Mouse (Mus musculus): ENCODE measurements around the gene Nedd9.

Gene Nedd9

DNA sequence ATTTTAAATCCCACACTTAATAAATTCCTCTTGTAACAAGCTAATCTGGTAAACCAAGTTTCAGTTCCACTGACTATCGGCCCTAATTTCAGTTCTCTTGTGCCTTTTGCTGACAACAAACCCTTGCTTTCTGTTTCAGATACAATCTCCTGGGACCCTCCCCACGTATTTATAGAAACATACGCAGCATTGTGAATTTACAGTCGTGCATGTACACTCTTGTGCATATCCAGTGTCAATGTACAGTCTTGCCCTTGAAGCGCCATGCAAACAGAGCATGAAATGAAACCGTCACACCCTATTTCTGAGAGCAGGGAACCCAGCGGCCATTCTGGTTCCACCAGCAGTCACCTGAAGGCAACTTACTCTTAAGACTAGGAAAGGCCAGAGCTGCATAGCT is 4.4 kb upstream of the Nedd9 start:
- DNase-seq (ENCODE audit: low spot score) = no peak

DNA sequence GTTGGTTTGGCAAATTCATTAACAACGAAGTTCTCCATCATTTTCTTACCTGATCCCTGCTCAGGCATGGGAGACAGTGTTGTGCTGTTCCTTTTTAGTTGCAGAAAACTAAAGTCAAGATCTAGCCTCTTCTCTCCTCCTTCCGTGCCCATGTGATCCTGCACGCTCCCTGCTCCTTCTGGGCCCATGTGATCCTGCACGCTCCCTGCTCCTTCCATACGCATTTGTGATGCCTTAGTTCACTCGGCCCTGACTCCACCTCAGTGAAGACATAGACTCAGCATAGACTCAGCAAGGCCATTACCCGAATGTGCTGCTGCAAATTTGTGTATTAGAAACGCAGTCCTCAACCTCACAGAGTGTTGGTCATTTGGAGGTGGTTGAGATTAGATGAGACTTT is 3.1 kb upstream of the Nedd9 start:
- no peak for DNase-seq (ENCODE audit: low spot score)

- no peak for DNase-seq (ENCODE audit: low spot score)
Observed at GRCm38 (mm10) chr13:41489705-41490275, 2.6 kb upstream of the Nedd9 start.

- no peak for DNase-seq (ENCODE audit: low spot score)
Observed at GRCm38 (mm10) chr13:41487409-41487743, 214 bp upstream of the Nedd9 start.

GRCm38 (mm10) chr13:41483966-41484365 is 3.2 kb downstream of the Nedd9 start:
- DNase-seq (ENCODE audit: low spot score) = no peak

GRCm38 (mm10) chr13:41482408-41483011 is 4.7 kb downstream of the Nedd9 start:
- no peak for DNase-seq (ENCODE audit: low spot score)

DNA sequence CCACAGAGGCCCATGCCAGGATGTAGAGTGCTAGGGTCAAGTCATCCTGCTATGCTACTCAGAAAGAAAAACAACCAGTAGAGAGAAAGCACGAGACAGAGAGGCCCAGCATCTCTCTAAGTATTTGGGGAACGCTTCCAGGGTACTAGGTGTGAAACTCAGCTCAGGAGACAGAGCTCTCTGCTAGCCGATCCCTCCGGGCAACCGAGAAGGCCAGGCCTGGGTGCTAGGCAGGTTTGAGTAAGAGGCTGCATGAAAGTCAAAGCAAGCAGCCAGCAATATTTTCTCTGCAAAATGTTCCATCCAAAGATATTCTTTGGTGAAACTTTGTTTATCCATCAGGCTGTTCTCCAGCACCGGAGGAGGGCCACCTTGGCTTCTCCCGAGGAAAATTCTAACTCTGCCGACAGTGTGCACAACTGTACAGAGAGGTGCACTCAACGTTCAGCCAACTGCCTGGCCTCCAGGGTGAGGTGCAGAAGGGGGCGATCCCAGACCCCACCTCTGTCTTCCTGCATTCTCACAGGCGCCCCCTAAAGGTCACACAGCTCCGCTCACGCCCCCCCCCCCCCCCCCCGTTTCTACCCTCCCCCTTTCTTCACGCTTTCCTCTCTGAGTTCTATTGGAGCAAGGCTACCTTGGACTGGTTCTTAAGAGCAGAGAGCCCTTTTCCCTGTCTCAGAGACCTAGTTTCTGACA is 7.3 kb downstream of the Nedd9 start:
- DNase-seq (ENCODE audit: low spot score) = no peak

DNA sequence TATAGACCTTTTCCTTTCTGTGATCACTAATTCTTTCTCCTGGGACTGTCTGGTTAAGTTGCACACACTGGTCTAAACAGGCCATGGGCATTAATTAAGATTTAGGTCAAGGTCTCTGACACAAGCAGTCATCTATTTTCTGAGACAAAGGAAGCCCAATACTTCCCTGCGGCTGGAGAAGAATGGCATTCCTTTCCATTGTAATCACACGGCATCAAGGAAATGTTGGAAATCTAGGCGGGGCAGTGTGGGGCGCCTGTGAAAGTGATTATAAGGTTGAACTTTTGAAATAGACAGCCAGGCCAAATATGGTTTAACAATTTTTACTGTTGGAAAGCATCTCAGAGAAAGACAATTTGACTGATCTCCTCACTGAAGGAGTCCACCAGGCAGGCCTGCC is 10.9 kb downstream of the Nedd9 start:
- DNase-seq (ENCODE audit: low spot score) = no peak

GRCm38 (mm10) chr13:41474365-41474764 is 12.8 kb downstream of the Nedd9 start:
- no peak for DNase-seq (ENCODE audit: low spot score)

DNA sequence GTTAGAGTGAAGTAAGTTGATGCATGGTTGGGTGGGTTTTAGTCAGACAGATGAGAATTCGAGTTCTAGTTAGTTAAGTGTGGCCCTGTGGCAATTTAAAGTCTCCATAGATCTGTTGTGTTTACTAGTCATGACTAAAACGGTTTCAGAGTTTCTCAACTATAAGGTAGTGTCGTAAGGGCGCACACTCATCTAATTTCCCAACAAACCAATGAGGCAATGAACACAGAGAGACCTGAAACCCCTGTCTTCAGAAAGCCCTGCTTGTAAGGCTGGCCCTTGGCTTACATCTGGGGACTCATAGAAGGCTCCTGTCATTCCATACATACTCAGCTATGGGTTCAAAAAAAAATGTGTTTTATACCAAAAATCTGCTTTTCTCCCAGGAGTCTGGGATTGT is 13.7 kb downstream of the Nedd9 start:
- DNase-seq (ENCODE audit: low spot score) = no peak

- peak; percentile 27 for DNase-seq (ENCODE audit: low spot score)
Observed at GRCm38 (mm10) chr13:41472878-41473424, 14.2 kb downstream of the Nedd9 start.

GRCm38 (mm10) chr13:41468277-41468676 is 18.9 kb downstream of the Nedd9 start:
- DNase-seq (ENCODE audit: low spot score) = peak; percentile 60

GRCm38 (mm10) chr13:41467036-41467435 is 20.1 kb downstream of the Nedd9 start:
- DNase-seq (ENCODE audit: low spot score) = peak; percentile 23

DNA sequence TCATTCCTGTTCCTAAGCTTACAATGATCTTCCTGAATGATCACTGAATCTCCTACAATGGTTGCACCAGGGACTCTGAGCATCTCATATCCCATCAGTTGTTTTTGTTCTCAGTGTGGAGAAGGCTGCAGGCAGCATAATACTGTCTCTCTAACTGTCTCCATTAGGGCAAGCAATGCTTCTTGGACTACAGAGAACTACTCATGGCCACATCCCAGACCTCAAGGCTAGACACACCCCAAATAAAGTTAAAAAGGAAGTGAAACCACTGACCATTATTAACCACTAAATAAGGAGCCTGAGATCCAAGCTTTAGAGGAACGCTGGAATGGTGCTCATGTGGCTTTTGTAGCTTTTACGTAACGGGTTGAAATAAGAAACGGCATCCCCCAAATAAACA is 20.5 kb downstream of the Nedd9 start:
- DNase-seq (ENCODE audit: low spot score) = no peak

- no peak for DNase-seq (ENCODE audit: low spot score)
Observed at GRCm38 (mm10) chr13:41466191-41466590, 21.0 kb downstream of the Nedd9 start.

DNA sequence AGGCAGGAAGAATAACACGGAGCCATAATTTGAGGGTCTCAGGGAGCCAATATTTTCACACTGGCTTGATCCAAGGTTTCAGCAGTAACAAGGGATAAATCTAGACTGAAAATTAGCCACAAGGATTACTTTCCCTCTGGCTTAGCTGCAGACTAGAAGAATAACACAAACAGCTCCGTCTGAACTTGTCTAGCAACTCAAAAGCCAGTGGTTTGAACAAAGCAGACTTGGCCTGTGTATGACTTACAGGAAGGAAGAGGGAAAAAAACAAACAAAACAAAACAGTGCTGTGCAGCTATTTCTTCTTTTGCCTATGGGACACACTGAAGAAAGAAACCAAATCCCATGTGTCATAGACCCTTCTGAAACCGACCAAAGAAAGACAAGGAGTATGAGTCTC is 25.7 kb downstream of the Nedd9 start:
- no peak for DNase-seq (ENCODE audit: low spot score)

DNA sequence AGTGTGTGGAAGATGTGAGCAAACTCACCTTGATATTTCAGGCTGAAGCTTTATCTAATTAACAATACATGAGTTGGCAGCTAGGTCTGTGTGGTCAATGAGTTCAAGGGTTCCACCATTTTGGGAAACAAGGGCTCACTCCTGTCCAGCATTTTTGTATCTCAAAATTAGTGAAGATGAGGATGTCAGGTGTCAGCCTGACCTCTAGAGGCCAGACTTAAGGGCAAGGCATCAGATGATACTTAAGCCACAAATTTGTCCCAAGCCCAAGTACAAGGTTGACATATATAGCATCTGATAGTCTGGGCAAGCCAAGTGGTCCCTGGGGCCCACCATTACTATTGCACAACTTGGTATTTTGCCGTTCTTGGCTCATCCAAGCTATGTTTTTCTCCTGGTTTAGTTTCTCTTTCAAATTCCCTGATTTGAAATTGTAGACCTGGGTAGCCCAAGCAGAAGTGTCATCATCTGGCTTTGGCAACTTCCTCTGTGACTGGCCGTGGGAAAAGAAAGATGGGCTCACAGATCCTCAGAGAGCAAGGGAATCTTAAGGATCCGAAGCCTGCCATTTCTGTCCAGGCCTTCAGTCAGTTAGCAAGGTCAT is 27.4 kb downstream of the Nedd9 start:
- peak; percentile 48 for DNase-seq (ENCODE audit: low spot score)

DNA sequence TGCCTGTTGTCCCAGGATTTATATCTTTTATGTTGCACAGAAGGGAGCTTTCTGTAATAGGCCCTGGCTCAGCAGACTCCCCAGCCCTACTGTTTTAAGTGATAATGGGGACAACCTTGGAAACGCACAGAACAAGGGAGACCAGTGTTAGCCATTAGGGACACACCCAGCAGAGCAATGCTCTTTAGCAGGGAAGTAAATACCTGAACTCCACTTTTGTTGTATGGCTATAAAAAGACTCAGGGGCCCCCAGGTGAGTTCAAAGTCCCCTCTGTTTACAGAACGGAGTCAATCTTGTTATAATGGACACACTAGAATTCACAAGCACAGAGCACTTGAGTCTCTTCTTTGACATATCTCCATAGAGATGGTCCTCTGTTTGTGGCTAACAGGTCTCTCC is 28.5 kb downstream of the Nedd9 start:
- no peak for DNase-seq (ENCODE audit: low spot score)

- DNase-seq (ENCODE audit: low spot score) = no peak
Observed at GRCm38 (mm10) chr13:41457798-41458390, 29.3 kb downstream of the Nedd9 start.

GRCm38 (mm10) chr13:41457030-41457797 is 29.9 kb downstream of the Nedd9 start:
- DNase-seq (ENCODE audit: low spot score) = no peak

DNA sequence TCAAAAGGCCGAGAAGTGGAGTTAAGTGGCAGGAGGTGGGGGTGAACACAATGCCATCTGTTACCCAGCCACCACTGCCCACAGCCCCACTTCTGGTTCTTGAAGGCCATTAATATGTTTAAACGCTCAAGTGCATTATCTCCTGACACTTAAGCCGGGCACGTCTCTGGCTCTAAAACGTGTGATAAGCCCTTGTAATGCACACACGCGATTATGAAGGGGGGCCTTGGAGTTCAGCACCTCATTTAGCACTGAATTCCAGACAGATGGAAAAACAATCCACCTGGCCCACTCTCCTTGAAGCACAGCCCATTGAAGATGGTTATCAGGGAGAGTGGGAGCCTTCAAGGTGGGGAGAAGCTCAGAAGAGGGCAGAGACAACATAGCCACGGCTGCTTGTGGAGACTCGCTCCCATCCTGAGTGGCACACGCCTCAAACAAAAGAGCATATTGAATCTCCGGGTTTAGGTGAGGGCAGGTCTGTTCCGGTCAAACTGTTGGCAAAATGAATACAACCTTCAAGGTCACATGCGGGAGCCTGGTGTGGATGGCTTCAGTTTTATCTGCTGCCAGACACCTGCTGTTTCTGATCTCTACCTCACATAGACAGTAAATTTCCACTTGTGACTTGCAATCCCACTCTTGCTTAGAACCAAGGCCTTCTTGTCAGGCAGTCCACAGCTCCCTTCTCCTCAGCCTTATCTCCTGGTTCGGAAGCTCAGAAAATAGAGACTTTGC is 30.7 kb downstream of the Nedd9 start:
- no peak for DNase-seq (ENCODE audit: low spot score)
